Mouse (Mus musculus) frontal cortex, postnatal 14 days (tissue): ENCODE results near the gene Nsun7.
"Not testable (repeated sequence)": the region's sequence is repeated elsewhere in the genome, so short reads cannot be mapped to it uniquely, and the experiment has no call there.

Source experiments
- DNase-seq, 2 experiments: peaks; one replicate each; pipeline ENCODE4 v3.0.0; 2022; ENCODE audit warnings: low spot score in 2 of 2

The Nsun7 gene

GRCm38 (mm10) chr5:66259756-66260448 is at the start of gene Nsun7:
Gene Nsun7, plus strand, starts transcription at chr5:66259897.
- peak; percentile 75 to 76 for DNase-seq

- no peak for DNase-seq
Measured at GRCm38 (mm10) chr5:66214395-66214935, 45.2 kb upstream of the Nsun7 start.

- no peak for DNase-seq
Measured at GRCm38 (mm10) chr5:66215569-66216277, 44.0 kb upstream of the Nsun7 start.

- no peak for DNase-seq
Measured at GRCm38 (mm10) chr5:66219692-66220091, 40.0 kb upstream of the Nsun7 start.

- DNase-seq, result no peak
Measured at GRCm38 (mm10) chr5:66220620-66221019, 39.1 kb upstream of the Nsun7 start.

GRCm38 (mm10) chr5:66222916-66223315 is 36.8 kb upstream of the Nsun7 start:
- DNase-seq, result no peak

GRCm38 (mm10) chr5:66226526-66226925 is 33.2 kb upstream of the Nsun7 start:
- no peak for DNase-seq

GRCm38 (mm10) chr5:66231660-66232269 is 27.9 kb upstream of the Nsun7 start:
- no peak for DNase-seq

- DNase-seq, result no peak
Measured at GRCm38 (mm10) chr5:66232456-66232855, 27.2 kb upstream of the Nsun7 start.

- DNase-seq, result no peak
Measured at GRCm38 (mm10) chr5:66241894-66242293, 17.8 kb upstream of the Nsun7 start.

GRCm38 (mm10) chr5:66243467-66243866 is 16.2 kb upstream of the Nsun7 start:
- no peak for DNase-seq

GRCm38 (mm10) chr5:66244043-66244660 is 15.5 kb upstream of the Nsun7 start:
- DNase-seq, result no peak

- DNase-seq, result no peak
Measured at GRCm38 (mm10) chr5:66245958-66246497, 13.7 kb upstream of the Nsun7 start.

GRCm38 (mm10) chr5:66253219-66253618 is 6.5 kb upstream of the Nsun7 start:
- no peak for DNase-seq

- DNase-seq, result no peak
Measured at GRCm38 (mm10) chr5:66255044-66255443, 4.7 kb upstream of the Nsun7 start.

GRCm38 (mm10) chr5:66259000-66259399 is 697 bp upstream of the Nsun7 start:
- no peak for DNase-seq

GRCm38 (mm10) chr5:66259431-66259755 is 304 bp upstream of the Nsun7 start:
- DNase-seq, result not testable (repeated sequence)

- DNase-seq, result no peak
Measured at GRCm38 (mm10) chr5:66262475-66262874, 2.8 kb downstream of the Nsun7 start.

GRCm38 (mm10) chr5:66263398-66263797 is 3.7 kb downstream of the Nsun7 start:
- DNase-seq, result no peak

- DNase-seq, result no peak
Measured at GRCm38 (mm10) chr5:66269616-66270015, 9.9 kb downstream of the Nsun7 start.

GRCm38 (mm10) chr5:66271141-66271540 is 11.4 kb downstream of the Nsun7 start:
- DNase-seq, result no peak

GRCm38 (mm10) chr5:66274417-66274816 is 14.7 kb downstream of the Nsun7 start:
- DNase-seq, result no peak
